Mouse (Mus musculus) lung, adult 2 months (tissue): ENCODE data around the gene Lims1.

Experiments used
- CTCF ChIP-seq: fragments of 200-500 bp; IDR thresholded peaks from 2 replicates; pipeline ENCODE4 v1.5.1; 2011; ENCODE audit warnings: mild to moderate bottlenecking, low read length, control low read depth; ENCODE audit not compliant: insufficient read depth
- POLR2A ChIP-seq: fragments of 200-500 bp; IDR thresholded peaks from 2 replicates; pipeline ENCODE4 v1.6.1; 2011; ENCODE audit warnings: low read depth, mild to moderate bottlenecking, control low read depth, low read length, borderline replicate concordance; ENCODE audit errors: extremely low read depth

GRCm38 (mm10) chr10:58320881-58321280 lies 2.4 kb upstream of the Lims1 start:
- no peak for TF ChIP-seq CTCF
- no peak for TF ChIP-seq POLR2A
